Mouse (Mus musculus): ENCODE results near the gene Adh6a. TPM values are rescaled to one million over a fixed set of nuclear protein-coding genes. Genes with fewer than 3 reads are reported as not detected.

The Adh6a gene
- total and polyA plus RNA-seq, 3 experiments = not detected

- Histone ChIP-seq H3K79me2 (replicated peaks; ENCODE audit: control insufficient read depth, extremely low read depth, insufficient read depth, poor library complexity, severe bottlenecking) (no peaks in the 10 kb centered on the region), H3K9ac (ENCODE audit: insufficient read depth, low read depth) (no peak overlapping the region), H3K36me3 (replicated peaks in 1 of 2; ENCODE audit: control insufficient read depth in 1 of 2, insufficient read depth in 1 of 2, low read length in 1 of 2) (no peaks in the 10 kb centered on the region), H3K27me3 (replicated peaks) (no peaks in the 10 kb centered on the region), H3K9me3 (replicated peaks; ENCODE audit: low read length) (no peaks in the 10 kb centered on the region), H3K4me2 (ENCODE audit: insufficient read depth, low read depth, poor library complexity, severe bottlenecking) (no peak overlapping the region), H3K4me1 (ENCODE audit: control insufficient read depth in 1 of 2, insufficient read depth in 2 of 2) (no peaks in the 10 kb centered on the region), H3K4me3 (replicated peaks in 1 of 3; ENCODE audit: low read depth in 2 of 3, low read length in 2 of 3, poor library complexity in 1 of 3) (no peak overlapping the region), H3K27ac (ENCODE audit: insufficient read depth, low read depth) (no peak overlapping the region)
- dilution Hi-C loops (cut with MboI; ENCODE audit: extremely low pct_ligation_motif_present, extremely low pct_unique_long_range_greater_than_20kb, low sequenced_read_pairs) (no loop called here), in situ Hi-C loops (cut with MboI; ENCODE audit: low pct_ligation_motif_present, low pct_unique_long_range_greater_than_20kb, low sequenced_read_pairs) (no loop called here)
- DNase-seq (ENCODE audit: extremely low read depth) = no peak
- no peak for TF ChIP-seq RAD21 (IDR thresholded peaks at IDR 0.05; ENCODE audit: low read depth, low read length)
- TF ChIP-seq SIN3A (IDR thresholded peaks at IDR 0.05; ENCODE audit: low read length) = no peak
- TF ChIP-seq ZMIZ1 (IDR thresholded peaks at IDR 0.05; ENCODE audit: low read depth, low read length) = no peak
- TF ChIP-seq TCF12 (IDR thresholded peaks at IDR 0.05; ENCODE audit: low read depth, low read length) = no peak
Observed at GRCm38 (mm10) chr3:138316908-138317472, 3.9 kb downstream of the Adh6a start.

- no peaks in the 10 kb centered on the region for H3K27me3 ChIP-seq (replicated peaks)
- H3K9me3 ChIP-seq (replicated peaks; ENCODE audit: low read length) = no peaks in the 10 kb centered on the region
- H3K4me2 ChIP-seq (ENCODE audit: insufficient read depth, low read depth, poor library complexity, severe bottlenecking) = no peak overlapping the region
- no peaks in the 10 kb centered on the region for H3K36me3 ChIP-seq (replicated peaks in 1 of 2; ENCODE audit: control insufficient read depth in 1 of 2, insufficient read depth in 1 of 2, low read length in 1 of 2)
- TF ChIP-seq EP300 (IDR thresholded peaks at IDR 0.05; ENCODE audit: low read length) (no peak), USF1 (IDR thresholded peaks at IDR 0.05; ENCODE audit: low read depth, low read length) (no peak), NRF1 (IDR thresholded peaks at IDR 0.05; ENCODE audit: low read depth, low read length) (no peak), JUND (conservative IDR thresholded peaks at IDR 0.05; ENCODE audit: low read depth, low read length) (no peak), JUN (IDR thresholded peaks at IDR 0.05; ENCODE audit: insufficient read depth, low read depth, low read length) (no peak), MAX (IDR thresholded peaks at IDR 0.05; ENCODE audit: low read length) (no peak), IRF4 (IDR thresholded peaks at IDR 0.05; ENCODE audit: low read depth, low read length) (no peak), USF2 (conservative IDR thresholded peaks at IDR 0.05; ENCODE audit: low read depth, low read length) (no peak), ZC3H11A (IDR thresholded peaks at IDR 0.05; ENCODE audit: low read depth, low read length) (no peak), NELFE (IDR thresholded peaks at IDR 0.05; ENCODE audit: low read depth, low read length) (no peak), RAD21 (IDR thresholded peaks at IDR 0.05; ENCODE audit: low read depth, low read length) (no peak), GABPA (IDR thresholded peaks at IDR 0.05; ENCODE audit: insufficient replicate concordance, low read depth, low read length) (no peak), KAT2A (IDR thresholded peaks at IDR 0.05; ENCODE audit: insufficient replicate concordance, low read length) (no peak)
- no peak overlapping the region for H3K9ac ChIP-seq (ENCODE audit: insufficient read depth, low read depth)
- H3K27ac ChIP-seq (ENCODE audit: insufficient read depth, low read depth) = no peak overlapping the region
- H3K4me1 ChIP-seq (ENCODE audit: control insufficient read depth in 1 of 2, insufficient read depth in 2 of 2) = no peaks in the 10 kb centered on the region
- no peak overlapping the region for H3K4me3 ChIP-seq (replicated peaks in 1 of 3; ENCODE audit: low read depth in 2 of 3, low read length in 2 of 3, poor library complexity in 1 of 3)
- no peak for DNase-seq (ENCODE audit: extremely low read depth)
- dilution Hi-C loops (cut with MboI; ENCODE audit: extremely low pct_ligation_motif_present, extremely low pct_unique_long_range_greater_than_20kb, low sequenced_read_pairs) = no loop called here
- no peaks in the 10 kb centered on the region for H3K79me2 ChIP-seq (replicated peaks; ENCODE audit: control insufficient read depth, extremely low read depth, insufficient read depth, poor library complexity, severe bottlenecking)
- in situ Hi-C loops (cut with MboI; ENCODE audit: low pct_ligation_motif_present, low pct_unique_long_range_greater_than_20kb, low sequenced_read_pairs) = no loop called here
Observed at GRCm38 (mm10) chr3:138325001-138325400, 11.9 kb downstream of the Adh6a start.
